Mouse (Mus musculus): ENCODE results near the gene Cenpm.

DNA sequence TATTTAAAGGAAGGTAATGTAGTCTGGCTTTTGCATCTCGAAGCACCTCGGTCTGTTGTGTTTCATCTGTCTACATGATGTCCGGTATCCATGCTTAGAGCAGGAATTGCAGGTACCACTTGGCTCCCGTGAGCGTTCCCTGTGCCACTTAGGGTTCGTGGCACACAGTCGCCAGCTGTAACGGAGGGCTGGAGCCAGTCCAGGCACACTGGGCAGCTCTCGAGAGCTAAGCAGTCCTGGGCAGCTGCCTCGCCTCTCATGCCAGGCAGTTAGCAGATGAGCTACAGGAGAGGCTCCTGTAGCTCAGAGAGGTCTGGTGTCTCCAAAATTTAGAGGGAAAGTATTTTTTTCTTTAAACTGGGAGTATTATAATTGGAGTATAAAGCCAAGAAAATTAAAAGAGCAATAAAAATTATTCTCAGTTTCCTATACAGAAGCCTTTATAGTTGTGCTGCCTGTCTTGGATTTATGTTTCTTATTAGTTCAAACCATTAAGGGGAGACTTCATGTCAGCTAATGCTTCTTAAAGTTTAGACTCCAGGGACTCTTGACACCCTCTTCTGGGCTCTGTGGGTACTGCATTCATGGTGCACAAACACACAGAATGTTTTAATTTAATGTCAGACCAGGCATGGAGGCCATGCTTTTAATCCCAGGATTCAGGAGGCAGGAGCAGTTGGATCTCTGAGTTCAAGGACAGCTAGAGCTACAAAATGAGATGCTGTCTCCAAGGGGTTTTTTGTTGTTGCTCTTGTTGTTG lies 55.9 kb downstream of the Cenpm start:
- TF ChIP-seq CTCF (conservative IDR thresholded peaks at IDR 0.05; ENCODE audit: insufficient read depth, insufficient read length, low read depth, low read length): peak; percentile 20; the same call in 1 of the 2 replicates
- TF ChIP-seq POLR2A (IDR thresholded peaks at IDR 0.05; ENCODE audit: low read depth, low read length): no peak
